Mouse (Mus musculus) retina, embryonic 14.5 days (tissue): ENCODE measurements at regions not wholly inside any gene's neighbourhood (a gene's known extent, or its start where the extent isn't known, plus 50 kb on each side); places are given as distances from the start of the nearest gene placed in this dataset.

ENCODE experiments used
- DNase-seq: peaks from one replicate; pipeline ENCODE4 v3.0.0-alpha.2; 2015; ENCODE audit warnings: low spot score

DNA sequence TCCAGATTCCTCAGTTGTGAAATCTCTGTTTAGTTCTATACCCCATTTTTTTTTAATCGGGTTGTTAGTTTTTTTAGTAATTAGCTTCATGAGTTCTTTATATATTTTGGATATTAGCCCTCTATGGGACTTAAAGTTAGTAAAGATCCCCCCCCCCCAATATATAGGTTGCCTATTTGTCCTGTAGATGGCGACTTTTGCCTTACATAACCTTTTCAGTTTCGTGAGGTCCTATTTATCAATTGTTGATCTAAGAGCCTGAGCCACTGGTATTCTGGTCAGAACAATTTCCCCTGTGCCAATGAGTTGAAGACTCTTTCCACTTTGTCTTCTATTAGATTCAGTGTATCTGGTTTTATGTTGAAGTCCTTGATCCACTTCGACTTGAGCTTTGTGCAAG, 80.0 kb upstream of the Hpgds start:
- DNase-seq = no peak

DNA sequence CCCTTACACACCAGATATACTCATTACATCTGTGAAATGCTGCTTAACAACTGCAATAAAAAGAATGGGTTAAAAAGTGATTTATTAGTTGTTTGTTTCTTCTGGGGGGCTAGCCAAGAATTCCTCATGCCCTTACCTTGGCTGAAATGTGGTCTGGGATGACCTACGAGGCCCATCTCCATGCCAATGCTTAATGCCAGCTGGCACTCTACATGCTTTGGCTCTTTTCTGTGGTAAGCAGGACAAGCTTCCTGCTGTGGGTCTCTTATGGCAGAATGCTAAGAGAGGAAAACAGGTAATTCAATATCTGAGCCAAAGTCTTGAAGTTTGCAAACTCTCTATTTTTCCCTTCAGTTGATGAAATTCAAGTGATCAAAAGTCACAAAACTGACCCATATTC, 117.9 kb upstream of the Hpgds start:
- DNase-seq = no peak

DNA sequence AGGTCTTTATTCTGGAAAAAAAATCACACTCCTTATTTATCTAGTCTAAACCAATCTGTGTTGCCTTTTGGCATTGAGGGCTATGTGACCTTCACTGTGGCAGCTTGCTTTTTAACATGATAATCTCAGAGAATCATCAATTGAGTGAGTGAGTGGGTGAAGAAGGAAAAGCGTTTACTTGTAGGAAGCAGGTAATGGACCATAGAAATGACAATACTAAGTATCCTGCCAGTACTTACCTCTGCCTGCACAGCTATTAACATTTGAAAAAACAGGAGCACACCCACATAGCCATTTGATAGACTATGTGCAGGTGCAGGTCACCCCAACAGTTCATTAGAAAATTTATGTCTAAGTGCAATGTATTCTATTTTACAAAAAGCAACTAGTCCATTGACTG, 110.2 kb upstream of the C130060K24Rik start:
- no peak for DNase-seq

DNA sequence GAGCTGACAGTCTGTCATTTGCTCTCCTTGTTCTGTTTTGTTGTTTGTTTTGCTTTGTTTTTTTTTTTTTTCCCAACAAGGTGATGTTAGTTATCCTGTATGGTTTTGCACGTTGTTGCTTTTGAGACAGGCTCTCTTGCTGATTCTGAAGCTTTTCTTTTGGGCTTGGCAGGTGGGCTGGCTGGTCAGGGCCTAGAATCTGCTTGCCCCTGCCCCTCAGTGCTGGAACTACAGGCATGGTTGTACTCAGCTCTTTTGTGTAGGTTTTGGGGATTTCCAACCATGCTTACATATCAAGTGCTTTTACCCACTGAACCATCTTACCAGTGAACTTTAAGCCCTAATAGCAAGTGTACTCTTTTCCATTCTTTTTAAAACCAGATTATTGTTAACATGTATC, 70.7 kb upstream of the C130060K24Rik start:
- peak; percentile 29 for DNase-seq

DNA sequence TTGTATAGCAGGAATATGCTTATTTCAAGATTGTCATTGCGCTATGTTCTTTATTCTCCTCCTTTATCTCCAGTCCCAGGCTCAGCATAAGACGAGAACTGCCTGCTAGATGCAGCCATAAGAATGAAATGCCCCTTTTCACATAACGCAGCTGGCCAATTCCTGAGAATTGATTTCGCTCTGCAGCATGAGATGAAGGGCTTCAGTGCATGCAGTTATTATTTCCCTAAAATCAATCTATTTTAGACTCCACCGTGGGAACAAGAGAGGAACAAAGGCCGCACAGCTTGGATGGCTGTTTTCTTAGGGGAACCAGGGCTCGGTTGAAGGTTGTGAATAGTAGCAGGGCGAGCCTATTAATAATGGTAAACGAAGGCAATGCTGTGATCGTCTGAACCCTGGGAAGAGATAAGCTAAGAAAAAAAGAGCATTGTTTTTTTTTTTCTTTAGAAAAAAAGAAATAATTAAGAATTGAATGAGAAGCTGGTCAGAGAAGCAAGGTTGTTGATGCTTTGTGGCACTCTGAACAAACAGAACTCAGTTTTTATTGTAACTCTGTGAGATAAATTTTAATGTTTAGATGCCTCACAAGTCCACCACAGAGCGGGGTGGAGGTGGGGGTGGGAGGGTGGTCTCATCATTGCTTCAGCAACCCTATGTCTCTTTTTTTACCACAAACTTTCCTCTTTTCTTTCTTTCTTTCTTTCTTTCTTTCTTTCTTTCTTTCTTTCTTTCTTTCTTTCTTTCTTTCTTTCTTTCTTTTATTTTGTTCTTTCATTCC, 69.9 kb upstream of the C130060K24Rik start:
- peak; percentile 43 for DNase-seq

DNA sequence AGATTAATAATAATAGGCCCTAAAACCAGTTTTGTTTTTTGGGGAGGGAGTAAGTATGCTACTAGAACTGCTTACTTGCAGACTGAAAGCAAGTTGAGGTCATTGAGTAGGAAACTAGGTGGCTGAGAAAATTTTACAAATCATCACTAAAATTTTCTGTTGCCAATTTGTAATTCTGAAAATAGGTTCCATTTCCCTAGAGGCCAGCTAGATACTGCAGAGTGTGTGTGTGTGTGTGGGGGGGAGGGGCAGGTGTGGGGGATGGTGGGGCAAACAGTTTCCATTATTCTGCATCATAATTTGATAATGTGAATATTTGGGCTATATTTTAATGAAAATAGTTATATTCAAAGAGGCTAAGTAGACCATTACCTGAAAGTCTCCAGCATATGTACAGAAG, 69.1 kb upstream of the C130060K24Rik start:
- DNase-seq = no peak
